Mouse (Mus musculus): ENCODE measurements around the gene Sept9.

DNA sequence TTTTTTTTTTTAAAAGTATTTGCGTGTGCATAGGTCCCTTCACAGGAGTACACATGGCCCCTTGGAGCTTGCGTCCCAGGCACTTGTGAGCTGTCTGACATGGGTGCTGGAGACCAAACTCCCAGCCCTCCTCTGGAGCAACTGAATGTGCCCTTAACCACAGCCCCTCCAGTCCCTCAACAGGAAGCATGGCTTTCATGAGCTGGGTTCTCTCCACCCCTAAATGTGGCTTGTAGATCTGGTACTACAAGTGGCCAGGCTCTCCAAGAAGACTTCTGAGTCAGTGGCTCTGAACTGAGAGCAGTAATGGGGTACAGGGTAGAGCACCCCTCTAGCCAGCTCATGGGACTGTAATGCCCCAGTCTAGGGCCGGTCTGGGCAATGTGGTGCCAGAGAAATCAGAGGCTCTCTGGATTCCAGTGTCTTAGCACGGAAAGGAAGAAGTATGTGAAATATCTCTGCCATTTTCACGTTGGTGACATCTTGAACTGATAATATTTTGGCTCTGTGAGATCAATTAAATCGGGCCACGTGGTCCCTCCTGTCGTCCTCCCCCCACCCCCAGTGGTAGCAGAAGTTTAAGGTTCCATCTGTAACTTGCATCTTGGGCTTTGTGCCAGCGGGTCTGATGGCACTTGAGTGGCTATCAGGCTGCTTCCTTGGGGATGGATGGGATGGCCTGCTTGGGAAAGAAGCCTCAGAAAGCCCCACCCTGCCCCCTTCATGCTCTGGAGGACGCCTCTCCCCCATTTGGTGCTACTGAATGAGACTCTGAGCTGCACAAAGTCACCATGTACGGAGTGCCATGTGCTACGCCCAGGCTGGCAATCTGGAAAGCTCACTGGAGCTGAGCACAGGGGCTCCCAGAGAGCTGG lies 130.9 kb downstream of the Sept9 start:
- no peak for TF ChIP-seq CTCF (IDR thresholded peaks at IDR 0.05; ENCODE audit: extremely low read depth, insufficient read depth, low read length)
- TF ChIP-seq POLR2A (IDR thresholded peaks at IDR 0.05; ENCODE audit: extremely low read depth, insufficient read depth, low read length) = no peak

Data from cortical plate, adult 2 months (tissue).